Mouse (Mus musculus): ENCODE measurements around the gene Hectd1. TPM values are rescaled to one million over a fixed set of nuclear protein-coding genes. Genes with fewer than 3 reads are reported as not detected.

Hectd1 gene
- total RNA-seq, 2 experiments from 2014 or later, result 87.0 to 87.2 TPM

GRCm38 (mm10) chr12:51706673-51707235 is 122.6 kb downstream of the Hectd1 start:
- no peak for DNase-seq (ENCODE audit: low spot score in 2 of 2)

DNA sequence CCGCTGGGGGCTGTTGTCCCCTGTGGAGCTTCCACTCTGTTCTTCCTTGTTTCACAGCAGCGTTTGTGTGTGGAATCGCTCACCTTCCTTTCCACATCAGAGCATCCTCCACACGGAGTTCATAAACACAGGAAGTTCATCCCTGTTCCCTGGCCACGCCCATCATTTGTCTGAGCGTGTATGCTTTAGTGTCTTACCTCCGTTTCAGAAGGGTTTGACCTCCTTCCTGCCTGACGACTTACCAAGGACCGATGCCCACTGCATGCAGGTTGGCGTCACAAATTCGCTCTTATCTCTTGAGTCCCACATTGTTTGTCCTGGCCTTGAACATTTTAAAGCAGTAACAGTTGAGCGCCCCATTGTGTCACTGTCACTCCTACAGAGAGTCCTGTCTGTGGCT is 123.6 kb downstream of the Hectd1 start:
- no peak for DNase-seq (ENCODE audit: low spot score in 2 of 2)

- no peak for DNase-seq (ENCODE audit: low spot score in 2 of 2)
These were observed 124.8 kb downstream of the Hectd1 start for GRCm38 (mm10) chr12:51704572-51704971.

- no peak for DNase-seq (ENCODE audit: low spot score in 2 of 2)
These were observed 125.5 kb downstream of the Hectd1 start for GRCm38 (mm10) chr12:51703859-51704258.

GRCm38 (mm10) chr12:51701723-51702122 is 127.6 kb downstream of the Hectd1 start:
- no peak for DNase-seq (ENCODE audit: low spot score in 2 of 2)

DNA sequence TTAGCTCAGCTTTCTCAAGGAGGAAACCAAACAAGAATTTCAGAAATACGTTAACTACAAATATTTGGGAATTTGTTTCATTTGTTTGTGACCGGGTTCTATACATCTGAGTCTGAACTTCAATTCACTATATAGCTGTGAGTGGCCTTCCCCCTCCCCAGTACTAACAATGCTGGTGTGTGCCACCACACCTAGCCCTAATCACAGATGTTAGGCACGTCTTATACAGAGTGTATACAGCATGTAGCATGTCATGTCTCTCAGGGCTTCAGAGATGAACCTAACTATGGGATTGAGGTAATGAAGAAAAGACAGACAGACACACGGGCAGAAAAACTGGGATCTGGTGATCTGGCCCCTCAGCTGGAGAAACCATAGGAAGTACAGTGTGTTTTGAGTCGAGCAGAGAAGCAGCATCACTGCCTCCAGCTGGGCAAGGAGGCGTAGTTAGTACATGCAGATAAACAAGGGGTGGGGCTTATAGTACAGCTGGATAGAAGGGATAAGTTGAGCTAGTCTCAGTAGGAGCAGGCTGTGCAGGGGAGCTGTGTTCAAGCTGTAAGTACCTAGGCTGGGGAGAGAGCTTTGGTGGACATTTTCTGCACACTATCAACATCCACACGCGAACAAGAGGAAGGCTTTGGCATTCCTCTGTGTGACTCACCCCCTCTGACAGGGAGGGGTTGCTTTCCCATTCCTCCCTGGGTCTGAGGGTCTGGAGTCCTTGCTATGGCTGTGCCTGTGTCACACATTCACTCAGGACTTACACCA is 129.5 kb downstream of the Hectd1 start:
- DNase-seq (ENCODE audit: low spot score in 2 of 2), result no peak

- no peak for DNase-seq (ENCODE audit: low spot score in 2 of 2)
These were observed 133.2 kb downstream of the Hectd1 start for GRCm38 (mm10) chr12:51696157-51696556.

- DNase-seq (ENCODE audit: low spot score in 2 of 2), result no peak
These were observed 134.4 kb downstream of the Hectd1 start for GRCm38 (mm10) chr12:51694966-51695365.

DNA sequence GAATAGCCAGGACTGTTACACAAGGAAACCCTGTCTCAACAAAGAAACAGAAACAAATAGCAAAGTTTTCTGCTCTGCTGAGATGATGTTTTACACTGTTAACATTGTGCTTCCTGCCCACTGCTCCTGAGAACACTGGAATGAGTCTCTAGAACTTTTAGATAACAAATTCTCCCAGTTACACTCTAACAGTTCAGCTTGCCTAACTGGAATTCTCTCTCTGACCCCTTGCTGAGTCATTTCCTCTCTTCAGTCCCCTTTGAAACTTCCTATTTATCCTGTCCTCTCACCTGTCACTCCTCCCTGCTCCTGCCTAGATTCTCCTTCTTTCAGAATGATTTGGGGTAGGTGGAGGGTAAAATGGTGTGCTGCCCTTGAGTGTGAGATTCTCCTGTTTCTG is 135.2 kb downstream of the Hectd1 start:
- no peak for DNase-seq (ENCODE audit: low spot score in 2 of 2)

Other genes with a start within 250 kb of the Hectd1 start
- gene Coch, start 236.2 kb downstream of the Hectd1 start, total RNA-seq (2021), result 10 to 100 TPM; 18.3 to 21.1 TPM
- gene Ap4s1, start 138.5 kb downstream of the Hectd1 start, total RNA-seq (2021), result 10 to 100 TPM; 39.3 to 39.5 TPM
- 10 to 100 TPM; 80.5 to 82.6 TPM for gene Strn3, start 137.6 kb downstream of the Hectd1 start, total RNA-seq (2021)
- 1 to 10 TPM; 8.9 to 9.8 TPM for gene Heatr5a, start 141.8 kb upstream of the Hectd1 start, total RNA-seq (2021)
- gene Dtd2, start 177.0 kb upstream of the Hectd1 start, total RNA-seq (2021), result 10 to 100 TPM; 10.5 to 13.3 TPM
- gene Gpr33, start 198.5 kb upstream of the Hectd1 start, total RNA-seq (2021), result not detected

Measured in layer of hippocampus, postnatal 10 days (tissue).